Mouse (Mus musculus) bone marrow macrophage, adult 2 months (primary cell): Measurements from ENCODE around the gene Vav2.

Experiments
- CTCF ChIP-seq: IDR thresholded peaks from 2 replicates; pipeline ENCODE4 v1.5.1; 2012; ENCODE audit warnings: low read depth, mild to moderate bottlenecking, low read length, moderate library complexity
- POLR2A ChIP-seq: IDR thresholded peaks from 2 replicates; pipeline ENCODE4 v1.6.1; 2012; ENCODE audit warnings: mild to moderate bottlenecking, low read depth, low read length, borderline replicate concordance

DNA sequence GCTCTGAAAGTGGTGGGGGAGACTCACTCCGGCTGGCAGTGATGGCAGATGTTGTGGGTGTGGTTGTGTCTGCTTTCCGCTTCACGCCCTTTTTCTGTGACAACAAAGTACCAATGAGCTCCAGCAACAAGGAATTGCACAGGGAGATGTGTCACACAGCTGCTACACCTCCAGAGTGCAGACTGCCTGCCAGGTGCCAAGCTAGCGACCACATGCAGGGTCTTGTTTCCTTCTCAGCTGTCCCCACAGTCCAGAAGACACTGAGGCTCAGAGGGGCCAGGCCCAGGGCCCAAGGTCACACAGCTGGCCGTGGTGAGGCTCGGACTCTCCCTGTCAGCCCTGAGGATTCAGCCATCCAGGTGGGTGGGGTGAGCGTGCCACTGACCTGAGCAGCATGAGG lies 32.9 kb upstream of the Vav2 start:
- no peak for TF ChIP-seq CTCF
- TF ChIP-seq POLR2A: no peak
